Mouse (Mus musculus): ENCODE results near the gene Cplx3.

- TF ChIP-seq CTCF (IDR thresholded peaks at IDR 0.05; ENCODE audit: low read depth): no peak
- TF ChIP-seq EP300 (IDR thresholded peaks at IDR 0.05; ENCODE audit: low read depth): no peak
Measured at GRCm38 (mm10) chr9:57628717-57629116, 22.6 kb upstream of the Cplx3 start.
